33 mouse cellular contexts compared by ENCODE assay signal in the genomic region with DNA sequence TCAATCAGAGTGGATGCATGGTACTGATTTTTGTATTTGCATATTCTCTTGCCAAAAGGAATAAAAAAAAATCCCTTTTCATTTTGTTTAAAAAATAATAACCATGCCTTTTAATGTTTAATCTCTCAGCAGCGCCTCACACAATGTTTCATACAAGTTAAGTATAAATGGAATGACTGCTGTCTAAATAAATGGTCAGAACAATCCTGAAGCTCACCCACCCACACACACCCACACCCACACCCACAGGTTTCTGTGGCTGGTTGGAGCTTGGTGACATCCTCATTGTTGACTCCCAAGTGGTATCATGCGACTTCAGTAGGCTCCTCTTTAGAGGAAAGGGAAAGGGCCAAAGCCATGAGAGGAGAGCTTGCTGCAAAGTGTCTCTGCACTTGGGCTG.
"Had no signal": no experiment of that assay in that cellular context is flagged by ENCODE, and none has a peak within 500 bp of the region (broad histone marks: within the 10 kb centered on the region; RNA-seq: fewer than 3 reads in every experiment).

No protein-coding gene starts in this region.

- H3K4me1 ChIP-seq: limb, embryonic 10.5 days; limb, embryonic 12.5 days; limb, embryonic 13.5 days; limb, embryonic 15.5 days; liver, embryonic 12.5 days; liver, embryonic 13.5 days; liver, embryonic 15.5 days; lung, embryonic 15.5 days; neural tube, embryonic 12.5 days had no signal

- H3K36me3 ChIP-seq: limb, embryonic 10.5 days; limb, embryonic 12.5 days; limb, embryonic 13.5 days; limb, embryonic 15.5 days; liver, embryonic 12.5 days; liver, embryonic 13.5 days; liver, embryonic 15.5 days; lung, embryonic 15.5 days; midbrain, embryonic 10.5 days; midbrain, embryonic 12.5 days; midbrain, embryonic 13.5 days; midbrain, embryonic 15.5 days; neural tube, embryonic 12.5 days; neural tube, embryonic 13.5 days had no signal

- H3K4me3 ChIP-seq: limb, embryonic 10.5 days; limb, embryonic 12.5 days; limb, embryonic 13.5 days; limb, embryonic 15.5 days; liver, embryonic 12.5 days; liver, embryonic 13.5 days; liver, embryonic 15.5 days; lung, embryonic 15.5 days; megakaryocyte, embryonic 14.5 days; midbrain, embryonic 10.5 days; midbrain, embryonic 12.5 days; midbrain, embryonic 13.5 days; midbrain, embryonic 15.5 days; myocyte; neural tube, embryonic 12.5 days; neural tube, embryonic 13.5 days had no signal

- H3K9me3 ChIP-seq: limb, embryonic 10.5 days; limb, embryonic 12.5 days; limb, embryonic 13.5 days; limb, embryonic 15.5 days; liver, embryonic 12.5 days; liver, embryonic 13.5 days; liver, embryonic 15.5 days; lung, embryonic 15.5 days; megakaryocyte, embryonic 14.5 days; midbrain, embryonic 10.5 days; midbrain, embryonic 12.5 days; midbrain, embryonic 13.5 days; midbrain, embryonic 15.5 days; neural tube, embryonic 12.5 days; neural tube, embryonic 13.5 days had no signal

- H3K4me2 ChIP-seq: limb, embryonic 12.5 days; limb, embryonic 13.5 days; limb, embryonic 15.5 days; liver, embryonic 11.5 days; liver, embryonic 12.5 days; liver, embryonic 13.5 days; liver, embryonic 15.5 days; lung, embryonic 14.5 days; lung, embryonic 15.5 days; midbrain, embryonic 11.5 days; midbrain, embryonic 12.5 days; midbrain, embryonic 13.5 days; midbrain, embryonic 15.5 days; neural tube, embryonic 12.5 days; neural tube, embryonic 13.5 days had no signal

- ATAC-seq: liver, embryonic 12.5 days; liver, postnatal 0 days; lung, postnatal 0 days; midbrain, embryonic 13.5 days; midbrain, embryonic 15.5 days; midbrain, embryonic 16.5 days had no signal

- H3K27me3 ChIP-seq: limb, embryonic 12.5 days; limb, embryonic 13.5 days; limb, embryonic 15.5 days; liver, embryonic 12.5 days; liver, embryonic 13.5 days; liver, embryonic 15.5 days; lung, embryonic 15.5 days; midbrain, embryonic 12.5 days; midbrain, embryonic 13.5 days; midbrain, embryonic 15.5 days; neural tube, embryonic 12.5 days; neural tube, embryonic 13.5 days had no signal

- DNase-seq: left cerebral cortex, postnatal 4 days; liver; liver, embryonic 13.5 days; liver, postnatal 0 days; lung, adult 18-20 months; lung, adult 2 months; lung, embryonic 14.5 days; lung, postnatal 10 days; lung, postnatal 14 days; lung, postnatal 36 days; lung, postnatal 4 days; midbrain, embryonic 14.5 days had no signal

- H3K9ac ChIP-seq: limb, embryonic 12.5 days; limb, embryonic 13.5 days; limb, embryonic 15.5 days; liver, embryonic 12.5 days; liver, embryonic 13.5 days; liver, embryonic 14.5 days; liver, embryonic 15.5 days; liver, postnatal 0 days; lung, embryonic 14.5 days; lung, embryonic 15.5 days; midbrain, embryonic 12.5 days; midbrain, embryonic 13.5 days; midbrain, embryonic 15.5 days; neural tube, embryonic 12.5 days; neural tube, embryonic 13.5 days had no signal

- H3K27ac ChIP-seq: limb, embryonic 10.5 days; limb, embryonic 12.5 days; limb, embryonic 13.5 days; limb, embryonic 15.5 days; liver, embryonic 12.5 days; liver, embryonic 13.5 days; liver, embryonic 14.5 days; liver, embryonic 15.5 days; lung, embryonic 15.5 days; macrophage; midbrain, embryonic 10.5 days; midbrain, embryonic 12.5 days; midbrain, embryonic 13.5 days; midbrain, embryonic 15.5 days; neural tube, embryonic 12.5 days; neural tube, embryonic 13.5 days had no signal
